9 mouse cellular contexts compared by ENCODE assay signal in genomic region chr4:132904765-132905309, GRCm38 (mm10). TPM values are rescaled to one million over a fixed set of nuclear protein-coding genes. Genes with fewer than 3 reads are reported as not detected.
DNase-seq lines count a peak whose midpoint lies in the region; ATAC-seq and TF ChIP-seq lines count a peak whose summit lies in the region.
"Had no signal": no experiment of that assay in that cellular context is flagged by ENCODE, and none has a peak within 500 bp of the region (broad histone marks: within the 10 kb centered on the region; RNA-seq: fewer than 3 reads in every experiment).

No protein-coding gene starts in this region.

- WGBS in hindbrain, postnatal 0 days = 81% methylated on average over 9 of the region's 9 CpGs
- 71% methylated on average over 9 of the region's 9 CpGs for WGBS in hindbrain, embryonic 11.5 days
- WGBS in embryonic facial prominence, embryonic 14.5 days = 49% methylated on average over 9 of the region's 9 CpGs
- WGBS in forebrain, embryonic 12.5 days = 86% methylated on average over 9 of the region's 9 CpGs

- peaks cover 53% of the 10 kb centered on the region for H3K36me3 ChIP-seq in hindbrain, postnatal 0 days (ENCODE audit: insufficient read depth, low read length)
- H3K36me3 ChIP-seq in hindbrain, embryonic 11.5 days (ENCODE audit: control insufficient read depth, insufficient read depth, low read length) = no peaks in the 10 kb centered on the region
- peaks cover 56% of the 10 kb centered on the region for H3K36me3 ChIP-seq in embryonic facial prominence, embryonic 14.5 days (ENCODE audit: control insufficient read depth, insufficient read depth, low read length)
- H3K36me3 ChIP-seq in forebrain, embryonic 12.5 days (replicated peaks) = peaks cover 74% of the 10 kb centered on the region

- H3K27ac ChIP-seq in hindbrain, postnatal 0 days = peak overlapping the region; percentile 27; the same call in 1 of the 2 replicates
- H3K27ac ChIP-seq in hindbrain, embryonic 11.5 days (ENCODE audit: low read depth, low read length) = no peak overlapping the region
- H3K27ac ChIP-seq in embryonic facial prominence, embryonic 14.5 days (replicated peaks; ENCODE audit: low read depth, low read length) = no peak overlapping the region; the same call in 1 of the 2 replicates
- no peak overlapping the region for H3K27ac ChIP-seq in forebrain, embryonic 12.5 days
- H3K27ac ChIP-seq: liver, embryonic 13.5 days had no signal

- H3K4me2 ChIP-seq in hindbrain, postnatal 0 days (ENCODE audit: low read depth, low read length) = no peak overlapping the region
- H3K4me2 ChIP-seq in hindbrain, embryonic 11.5 days (replicated peaks; ENCODE audit: low read depth, low read length) = no peak overlapping the region
- H3K4me2 ChIP-seq in embryonic facial prominence, embryonic 14.5 days (ENCODE audit: low read depth, low read length) = no peak overlapping the region
- no peak overlapping the region for H3K4me2 ChIP-seq in forebrain, embryonic 12.5 days
- H3K4me2 ChIP-seq: liver, embryonic 13.5 days had no signal

- no peaks in the 10 kb centered on the region for H3K27me3 ChIP-seq in hindbrain, postnatal 0 days (ENCODE audit: insufficient read depth, low read length)
- no peaks in the 10 kb centered on the region for H3K27me3 ChIP-seq in hindbrain, embryonic 11.5 days (ENCODE audit: control insufficient read depth, insufficient read depth, low read length)
- H3K27me3 ChIP-seq in embryonic facial prominence, embryonic 14.5 days (replicated peaks; ENCODE audit: control insufficient read depth, insufficient read depth, low read length) = no peaks in the 10 kb centered on the region
- no peaks in the 10 kb centered on the region for H3K27me3 ChIP-seq in forebrain, embryonic 12.5 days
- H3K27me3 ChIP-seq: liver, embryonic 13.5 days had no signal

- no peak for DNase-seq in hindbrain, postnatal 0 days (ENCODE audit: low spot score)
- DNase-seq in hindbrain, embryonic 11.5 days (ENCODE audit: low spot score) = no peak
- DNase-seq in embryonic facial prominence, embryonic 14.5 days (ENCODE audit: low spot score) = peak; percentile 20
- DNase-seq in kidney, adult 18-20 months = peak; percentile 49
- peak; percentile 27 to 44 for DNase-seq in lung, postnatal 4 days
- no peak for DNase-seq in layer of hippocampus, adult 9-11 months
- DNase-seq in frontal cortex, adult 2 months (ENCODE audit: extremely low spot score in 1 of 2, low spot score in 1 of 2) = no peak
- DNase-seq: liver, embryonic 13.5 days had no signal

- no peak for ATAC-seq in hindbrain, postnatal 0 days
- no peak for ATAC-seq in hindbrain, embryonic 11.5 days (ENCODE audit: low FRiP score)
- no peak for ATAC-seq in embryonic facial prominence, embryonic 14.5 days (ENCODE audit: low read depth)
- no peak for ATAC-seq in forebrain, embryonic 12.5 days (ENCODE audit: low FRiP score)

- no peak overlapping the region for H3K4me3 ChIP-seq in hindbrain, postnatal 0 days (ENCODE audit: low read length)
- no peak overlapping the region for H3K4me3 ChIP-seq in hindbrain, embryonic 11.5 days (ENCODE audit: low read depth, low read length)
- no peak overlapping the region for H3K4me3 ChIP-seq in embryonic facial prominence, embryonic 14.5 days (ENCODE audit: low read depth, low read length)
- no peak overlapping the region for H3K4me3 ChIP-seq in forebrain, embryonic 12.5 days (replicated peaks)
- H3K4me3 ChIP-seq: liver, embryonic 13.5 days had no signal

- no peak for TF ChIP-seq CTCF in hindbrain, postnatal 0 days (IDR thresholded peaks at IDR 0.05; ENCODE audit: low read depth)

- no peaks in the 10 kb centered on the region for H3K4me1 ChIP-seq in hindbrain, postnatal 0 days (ENCODE audit: insufficient read depth, low read length)
- H3K4me1 ChIP-seq in hindbrain, embryonic 11.5 days (replicated peaks; ENCODE audit: control insufficient read depth, insufficient read depth, low read length) = no peaks in the 10 kb centered on the region
- no peaks in the 10 kb centered on the region for H3K4me1 ChIP-seq in embryonic facial prominence, embryonic 14.5 days (ENCODE audit: control insufficient read depth, insufficient read depth, low read length)
- H3K4me1 ChIP-seq in forebrain, embryonic 12.5 days = no peaks in the 10 kb centered on the region

- no peaks in the 10 kb centered on the region for H3K9me3 ChIP-seq in hindbrain, postnatal 0 days (ENCODE audit: low read length)
- H3K9me3 ChIP-seq in hindbrain, embryonic 11.5 days (ENCODE audit: control insufficient read depth, low read length) = no peaks in the 10 kb centered on the region
- no peaks in the 10 kb centered on the region for H3K9me3 ChIP-seq in embryonic facial prominence, embryonic 14.5 days (ENCODE audit: control insufficient read depth, low read length)
- no peaks in the 10 kb centered on the region for H3K9me3 ChIP-seq in forebrain, embryonic 12.5 days
- H3K9me3 ChIP-seq: liver, embryonic 13.5 days had no signal

- no peak overlapping the region for H3K9ac ChIP-seq in hindbrain, postnatal 0 days (replicated peaks; ENCODE audit: low read length)
- no peak overlapping the region for H3K9ac ChIP-seq in hindbrain, embryonic 11.5 days (ENCODE audit: low read depth, low read length)
- H3K9ac ChIP-seq in embryonic facial prominence, embryonic 14.5 days (ENCODE audit: low read depth, low read length) = no peak overlapping the region
- H3K9ac ChIP-seq in forebrain, embryonic 12.5 days = no peak overlapping the region
- H3K9ac ChIP-seq: liver, embryonic 13.5 days had no signal

RNA-seq across cellular contexts. Expression of gene Fam76a, which starts 17.5 kb away (rescaled TPM):
- 17.3 and 18.4 TPM in 2 replicates for total RNA-seq in hindbrain, postnatal 0 days (2014; rRNA removed)
- 28.3 and 34.5 TPM in 2 replicates for polyA plus RNA-seq in hindbrain, postnatal 0 days (2015; fragmentation: Nextera tagmentation; extraction: Ambion mirVana)
- 29.7 and 31.9 TPM in 2 replicates for polyA plus RNA-seq in hindbrain, embryonic 11.5 days (2014; fragmentation: Nextera tagmentation; extraction: Ambion mirVana)
- polyA plus RNA-seq in embryonic facial prominence, embryonic 14.5 days (2014; fragmentation: Nextera tagmentation; extraction: Ambion mirVana) = 47.3 and 54.4 TPM in 2 replicates
- 30.3 and 31.3 TPM in 2 replicates for polyA plus RNA-seq in forebrain, embryonic 12.5 days (2016; fragmentation: Nextera tagmentation; extraction: Ambion mirVana)
- 33.3 and 38.7 TPM in 2 replicates for polyA plus RNA-seq in frontal cortex, adult 2 months (2012; rRNA removed)

RNA-seq across cellular contexts. Expression of gene Stx12, which starts 20.5 kb away (rescaled TPM):
- total RNA-seq in hindbrain, postnatal 0 days (2014; rRNA removed) = 107 TPM in 2 replicates
- 136 and 137 TPM in 2 replicates for polyA plus RNA-seq in hindbrain, postnatal 0 days (2015; fragmentation: Nextera tagmentation; extraction: Ambion mirVana)
- polyA plus RNA-seq in hindbrain, embryonic 11.5 days (2014; fragmentation: Nextera tagmentation; extraction: Ambion mirVana) = 105 and 106 TPM in 2 replicates
- polyA plus RNA-seq in embryonic facial prominence, embryonic 14.5 days (2014; fragmentation: Nextera tagmentation; extraction: Ambion mirVana) = 69.2 and 73.2 TPM in 2 replicates
- 93.7 and 94.7 TPM in 2 replicates for polyA plus RNA-seq in forebrain, embryonic 12.5 days (2016; fragmentation: Nextera tagmentation; extraction: Ambion mirVana)
- polyA plus RNA-seq in frontal cortex, adult 2 months (2012; rRNA removed) = 101 and 110 TPM in 2 replicates

Comparison
In these comparisons a context has a peak if more than half of its experiments do, and no peak if none do; other contexts are left out.
1. DNase-seq: peak in embryonic facial prominence, embryonic 14.5 days (single experiment), kidney, adult 18-20 months (single experiment) and lung, postnatal 4 days (2 of 2); none in hindbrain, postnatal 0 days (single experiment), hindbrain, embryonic 11.5 days (single experiment), layer of hippocampus, adult 9-11 months (single experiment) and frontal cortex, adult 2 months (0 of 2).